Mouse (Mus musculus): ENCODE measurements around the gene Sorbs1. TPM values are rescaled to one million over a fixed set of nuclear protein-coding genes. Genes with fewer than 3 reads are reported as not detected.

Sorbs1 gene
- total and polyA plus RNA-seq, 3 experiments: 2.1 to 6.2 (median 3.6) TPM

DNA sequence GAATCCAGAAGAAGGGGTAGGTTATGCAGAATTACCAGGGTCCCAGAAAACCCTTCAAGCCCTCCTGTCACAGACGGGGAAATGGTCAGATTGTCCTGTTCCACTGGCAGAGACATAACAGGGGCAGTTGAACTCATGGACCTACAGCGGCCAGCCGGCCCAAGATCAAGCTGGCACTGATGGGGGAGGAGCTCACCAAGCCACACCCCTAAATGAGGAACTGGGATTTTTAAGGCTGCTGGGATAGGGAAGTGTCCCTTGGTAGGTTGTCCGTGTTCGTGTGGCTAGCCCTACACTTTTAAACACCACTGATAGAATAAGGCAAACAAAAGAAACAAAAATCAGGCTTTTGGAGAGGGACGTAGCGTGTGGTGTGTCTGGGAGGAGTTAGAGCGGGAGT, 236.1 kb downstream of the Sorbs1 start:
- TF ChIP-seq MEF2A (IDR thresholded peaks at IDR 0.05; ENCODE audit: borderline replicate concordance, low read depth, low read length) (no peak), UBTF (IDR thresholded peaks at IDR 0.05; ENCODE audit: low read depth, low read length) (no peak), E2F4 (IDR thresholded peaks at IDR 0.05; ENCODE audit: insufficient replicate concordance, low read depth, low read length) (no peak), TCF12 (IDR thresholded peaks at IDR 0.05; ENCODE audit: low read depth, low read length) (no peak), CHD2 (IDR thresholded peaks at IDR 0.05; ENCODE audit: low read length) (no peak), USF2 (conservative IDR thresholded peaks at IDR 0.05; ENCODE audit: low read depth, low read length) (no peak), RAD21 (IDR thresholded peaks at IDR 0.05; ENCODE audit: low read depth, low read length) (no peak), JUN (IDR thresholded peaks at IDR 0.05; ENCODE audit: insufficient read depth, low read depth, low read length) (no peak), SIN3A (IDR thresholded peaks at IDR 0.05; ENCODE audit: low read length) (no peak), ZC3H11A (IDR thresholded peaks at IDR 0.05; ENCODE audit: low read depth, low read length) (no peak), CHD1 (IDR thresholded peaks at IDR 0.05; ENCODE audit: low read depth, low read length) (no peak), RCOR1 (conservative IDR thresholded peaks at IDR 0.05; ENCODE audit: low read depth, low read length) (no peak), IRF4 (IDR thresholded peaks at IDR 0.05; ENCODE audit: low read depth, low read length) (no peak), MAFK (IDR thresholded peaks at IDR 0.05; ENCODE audit: insufficient replicate concordance, low read length) (no peak)

DNA sequence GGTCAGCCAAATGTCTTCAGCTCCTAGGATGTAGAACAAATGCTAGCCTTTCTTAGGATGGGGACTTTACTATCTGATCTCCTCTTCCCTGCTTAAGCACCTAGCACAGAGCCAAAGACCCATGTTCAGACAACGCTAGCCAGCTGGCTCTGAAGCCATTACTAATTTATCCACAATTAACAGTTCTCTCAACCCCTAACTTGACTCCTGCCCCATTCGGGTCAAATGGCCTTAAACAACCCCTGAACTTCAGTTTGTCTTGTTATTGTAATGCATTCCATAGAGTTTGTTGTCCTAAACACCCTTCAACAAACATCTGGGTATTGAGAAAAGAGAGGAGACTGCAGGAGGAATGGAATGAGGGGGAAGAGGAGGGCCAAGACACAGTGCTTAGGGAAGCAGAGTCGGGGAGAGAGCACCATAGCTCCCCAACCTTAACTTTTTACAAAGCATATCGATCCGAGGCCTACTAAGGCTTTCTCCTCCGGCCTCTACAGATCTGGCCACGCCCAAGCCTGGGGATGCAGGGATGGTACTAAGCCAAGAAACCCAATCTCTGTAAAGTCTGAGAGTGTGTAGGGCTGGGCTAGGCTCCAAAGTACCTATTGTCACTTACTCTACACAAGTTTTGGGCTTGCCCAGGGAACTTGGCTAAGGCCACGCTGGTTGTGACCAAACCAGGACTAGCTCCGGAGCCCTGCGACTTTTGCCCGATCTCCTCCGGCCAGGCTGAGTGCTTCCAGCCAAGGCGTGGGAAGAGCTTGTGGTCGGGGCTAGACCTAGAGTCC, 238.0 kb downstream of the Sorbs1 start:
- no peak overlapping the region for H3K4me2 ChIP-seq (ENCODE audit: insufficient read depth, low read depth, poor library complexity, severe bottlenecking)
- H3K4me1 ChIP-seq (ENCODE audit: control insufficient read depth in 1 of 2, insufficient read depth in 2 of 2): peaks cover 4 to 5% of the 10 kb centered on the region in 2 experiments; a peak in 3 of 4 replicates
- H3K79me2 ChIP-seq (replicated peaks; ENCODE audit: control insufficient read depth, extremely low read depth, insufficient read depth, poor library complexity, severe bottlenecking): no peaks in the 10 kb centered on the region
- H3K27ac ChIP-seq (ENCODE audit: insufficient read depth, low read depth): no peak overlapping the region
- dilution Hi-C loops (cut with MboI; ENCODE audit: extremely low pct_ligation_motif_present, extremely low pct_unique_long_range_greater_than_20kb, low sequenced_read_pairs) (no loop called here), in situ Hi-C loops (cut with MboI; ENCODE audit: low pct_ligation_motif_present, low pct_unique_long_range_greater_than_20kb, low sequenced_read_pairs) (no loop called here)
- no peak overlapping the region for H3K9ac ChIP-seq (ENCODE audit: insufficient read depth, low read depth)
- DNase-seq (ENCODE audit: extremely low read depth): no peak
- no peaks in the 10 kb centered on the region for H3K36me3 ChIP-seq (replicated peaks in 1 of 2; ENCODE audit: control insufficient read depth in 1 of 2, insufficient read depth in 1 of 2, low read length in 1 of 2)
- peaks cover 2% of the 10 kb centered on the region for H3K27me3 ChIP-seq (replicated peaks)
- TF ChIP-seq ELF1 (IDR thresholded peaks at IDR 0.05; ENCODE audit: low read depth, low read length): no peak
- no peak for TF ChIP-seq GABPA (IDR thresholded peaks at IDR 0.05; ENCODE audit: insufficient replicate concordance, low read depth, low read length)
- TF ChIP-seq RCOR1 (conservative IDR thresholded peaks at IDR 0.05; ENCODE audit: low read depth, low read length): no peak
- no peak for TF ChIP-seq SIN3A (IDR thresholded peaks at IDR 0.05; ENCODE audit: low read length)
- TF ChIP-seq JUND (conservative IDR thresholded peaks at IDR 0.05; ENCODE audit: low read depth, low read length): no peak
- no peak for TF ChIP-seq IRF4 (IDR thresholded peaks at IDR 0.05; ENCODE audit: low read depth, low read length)
- TF ChIP-seq SMC3 (IDR thresholded peaks at IDR 0.05; ENCODE audit: low read depth, low read length): no peak
- TF ChIP-seq EP300 (IDR thresholded peaks at IDR 0.05; ENCODE audit: low read length): no peak
- TF ChIP-seq UBTF (IDR thresholded peaks at IDR 0.05; ENCODE audit: low read depth, low read length): no peak
- no peak for TF ChIP-seq BHLHE40 (IDR thresholded peaks at IDR 0.05; ENCODE audit: low read depth, low read length)
- TF ChIP-seq ZNF384 (IDR thresholded peaks at IDR 0.05; ENCODE audit: low read depth, low read length): no peak
- TF ChIP-seq CHD1 (IDR thresholded peaks at IDR 0.05; ENCODE audit: low read depth, low read length): no peak
- TF ChIP-seq E2F4 (IDR thresholded peaks at IDR 0.05; ENCODE audit: insufficient replicate concordance, low read depth, low read length): no peak
- no peak for TF ChIP-seq MAZ (IDR thresholded peaks at IDR 0.05; ENCODE audit: low read depth, low read length)
- no peak for TF ChIP-seq JUN (IDR thresholded peaks at IDR 0.05; ENCODE audit: insufficient read depth, low read depth, low read length)
- no peak for TF ChIP-seq ZMIZ1 (IDR thresholded peaks at IDR 0.05; ENCODE audit: low read depth, low read length)
- no peak for TF ChIP-seq TBP (conservative IDR thresholded peaks at IDR 0.05; ENCODE audit: low read depth, low read length)
- no peak for TF ChIP-seq ETS1 (conservative IDR thresholded peaks at IDR 0.05; ENCODE audit: low read depth, low read length)
- TF ChIP-seq NRF1 (IDR thresholded peaks at IDR 0.05; ENCODE audit: low read depth, low read length): no peak
- TF ChIP-seq CHD2 (IDR thresholded peaks at IDR 0.05; ENCODE audit: low read length): no peak
- no peak overlapping the region for H3K4me3 ChIP-seq (replicated peaks in 1 of 3; ENCODE audit: low read depth in 2 of 3, low read length in 2 of 3, poor library complexity in 1 of 3)
- H3K9me3 ChIP-seq (replicated peaks; ENCODE audit: low read length): peaks cover 1% of the 10 kb centered on the region

More for the DNA sequence above, 236.1 kb downstream of the Sorbs1 start:
- no peak for DNase-seq (ENCODE audit: extremely low read depth)
- H3K27me3 ChIP-seq (replicated peaks): no peaks in the 10 kb centered on the region
- H3K27ac ChIP-seq (ENCODE audit: insufficient read depth, low read depth): no peak overlapping the region
- no peaks in the 10 kb centered on the region for H3K36me3 ChIP-seq (replicated peaks in 1 of 2; ENCODE audit: control insufficient read depth in 1 of 2, insufficient read depth in 1 of 2, low read length in 1 of 2)
- no peak overlapping the region for H3K4me2 ChIP-seq (ENCODE audit: insufficient read depth, low read depth, poor library complexity, severe bottlenecking)
- dilution Hi-C loops (cut with MboI; ENCODE audit: extremely low pct_ligation_motif_present, extremely low pct_unique_long_range_greater_than_20kb, low sequenced_read_pairs) (no loop called here), in situ Hi-C loops (cut with MboI; ENCODE audit: low pct_ligation_motif_present, low pct_unique_long_range_greater_than_20kb, low sequenced_read_pairs) (no loop called here)
- H3K9ac ChIP-seq (ENCODE audit: insufficient read depth, low read depth): no peak overlapping the region
- peaks cover 1% of the 10 kb centered on the region for H3K9me3 ChIP-seq (replicated peaks; ENCODE audit: low read length)
- H3K4me3 ChIP-seq (replicated peaks in 1 of 3; ENCODE audit: low read depth in 2 of 3, low read length in 2 of 3, poor library complexity in 1 of 3): no peak overlapping the region
- peaks cover 0 to 4% of the 10 kb centered on the region in 2 experiments; a peak in 1 of 4 replicates for H3K4me1 ChIP-seq (ENCODE audit: control insufficient read depth in 1 of 2, insufficient read depth in 2 of 2)
- no peaks in the 10 kb centered on the region for H3K79me2 ChIP-seq (replicated peaks; ENCODE audit: control insufficient read depth, extremely low read depth, insufficient read depth, poor library complexity, severe bottlenecking)

Data from CH12.LX (cell line).